Mouse (Mus musculus) E14TG2a.4 (cell line): ENCODE measurements at regions not wholly inside any gene's neighbourhood (a gene's known extent, or its start where the extent isn't known, plus 50 kb on each side); places are given as distances from the start of the nearest gene placed in this dataset.

Source experiments
- H3K27me3 ChIP-seq: 2 replicates; pipeline ENCODE4 v1.6.1; 2014; ENCODE audit warnings: low read length, control low read depth; ENCODE audit not compliant: insufficient read depth
- H3K36me3 ChIP-seq: 2 replicates; pipeline ENCODE4 v1.6.1; 2014; ENCODE audit warnings: low read length, control low read depth; ENCODE audit not compliant: insufficient read depth
- H3K4me1 ChIP-seq: replicated peaks from 2 replicates; pipeline ENCODE4 v1.6.1; 2014; ENCODE audit warnings: low read depth, low read length, control low read depth
- H3K4me3 ChIP-seq: replicated peaks from 2 replicates; pipeline ENCODE4 v1.5.1; 2014; ENCODE audit warnings: mild to moderate bottlenecking, low read length
- H3K9me3 ChIP-seq: 2 replicates; pipeline ENCODE4 v1.6.1; 2014; ENCODE audit warnings: low read length, control low read depth
- CTCF ChIP-seq: conservative IDR thresholded peaks from 2 replicates; pipeline ENCODE4 v1.5.1; 2014; ENCODE audit warnings: low read length
- NANOG ChIP-seq: IDR thresholded peaks from 2 replicates; pipeline ENCODE4 v1.6.1; 2014; ENCODE audit warnings: borderline replicate concordance, low read length, mixed read lengths
- POU5F1 ChIP-seq: IDR thresholded peaks from 2 replicates; pipeline ENCODE4 v1.6.1; 2014; ENCODE audit warnings: low read length, borderline replicate concordance

DNA sequence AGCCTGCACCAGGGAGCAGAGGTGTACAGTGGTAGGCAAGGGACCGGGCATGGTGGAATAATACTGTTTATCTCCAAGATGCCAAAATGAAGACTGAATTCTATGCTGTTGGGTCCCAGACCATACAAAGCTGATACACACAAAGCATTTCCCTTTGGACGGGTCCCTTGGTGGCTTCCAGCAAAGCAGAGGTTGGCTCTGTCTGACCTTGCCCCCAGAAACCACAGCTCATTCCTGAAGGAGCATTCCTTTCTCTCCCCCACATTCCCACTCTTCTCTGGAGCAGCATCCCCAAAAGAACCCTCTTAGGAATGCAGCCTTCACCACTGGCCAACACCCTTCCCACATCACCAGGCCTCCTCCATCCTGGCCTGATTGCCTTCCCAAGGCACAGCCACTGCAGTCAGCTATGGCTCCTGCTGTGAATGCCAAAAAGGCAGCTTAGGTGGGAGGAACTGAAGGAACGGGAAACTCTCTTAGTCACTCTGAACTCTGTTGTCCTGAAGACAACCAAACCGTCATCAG is 212.4 kb upstream of the Dio3 start:
- Histone ChIP-seq H3K4me3 (no peak overlapping the region), H3K4me1 (peaks cover 3% of the 10 kb centered on the region; the same call in 1 of the 2 replicates), H3K9me3 (peaks cover 10% of the 10 kb centered on the region), H3K36me3 (no peaks in the 10 kb centered on the region), H3K27me3 (no peaks in the 10 kb centered on the region)
- no peak for TF ChIP-seq POU5F1
- no peak for TF ChIP-seq NANOG
- no peak for TF ChIP-seq CTCF

- no peaks in the 10 kb centered on the region for H3K27me3 ChIP-seq
- no peaks in the 10 kb centered on the region for H3K36me3 ChIP-seq
- TF ChIP-seq NANOG (no peak), POU5F1 (no peak), CTCF (no peak)
- peaks cover 10% of the 10 kb centered on the region for H3K9me3 ChIP-seq
- peaks cover 3% of the 10 kb centered on the region; the same call in 1 of the 2 replicates for H3K4me1 ChIP-seq
- no peak overlapping the region for H3K4me3 ChIP-seq
Measured at GRCm38 (mm10) chr12:110070506-110070905, 208.4 kb upstream of the Dio3 start.

- H3K9me3 ChIP-seq = peaks cover 10% of the 10 kb centered on the region
- no peaks in the 10 kb centered on the region for H3K27me3 ChIP-seq
- H3K4me3 ChIP-seq = no peak overlapping the region
- no peaks in the 10 kb centered on the region for H3K36me3 ChIP-seq
- no peak for TF ChIP-seq POU5F1
- no peak for TF ChIP-seq NANOG
- TF ChIP-seq CTCF = no peak
- H3K4me1 ChIP-seq = no peaks in the 10 kb centered on the region
Measured at GRCm38 (mm10) chr12:110071823-110072222, 207.0 kb upstream of the Dio3 start.

GRCm38 (mm10) chr12:110074921-110075320 is 203.9 kb upstream of the Dio3 start:
- H3K36me3 ChIP-seq = no peaks in the 10 kb centered on the region
- no peaks in the 10 kb centered on the region for H3K4me1 ChIP-seq
- TF ChIP-seq POU5F1 = no peak
- TF ChIP-seq NANOG = no peak
- no peak for TF ChIP-seq CTCF
- no peaks in the 10 kb centered on the region; the same call in 1 of the 2 replicates for H3K27me3 ChIP-seq
- H3K9me3 ChIP-seq = no peaks in the 10 kb centered on the region
- H3K4me3 ChIP-seq = no peak overlapping the region

GRCm38 (mm10) chr12:110077211-110077884 is 201.5 kb upstream of the Dio3 start:
- H3K4me1 ChIP-seq = no peaks in the 10 kb centered on the region

DNA sequence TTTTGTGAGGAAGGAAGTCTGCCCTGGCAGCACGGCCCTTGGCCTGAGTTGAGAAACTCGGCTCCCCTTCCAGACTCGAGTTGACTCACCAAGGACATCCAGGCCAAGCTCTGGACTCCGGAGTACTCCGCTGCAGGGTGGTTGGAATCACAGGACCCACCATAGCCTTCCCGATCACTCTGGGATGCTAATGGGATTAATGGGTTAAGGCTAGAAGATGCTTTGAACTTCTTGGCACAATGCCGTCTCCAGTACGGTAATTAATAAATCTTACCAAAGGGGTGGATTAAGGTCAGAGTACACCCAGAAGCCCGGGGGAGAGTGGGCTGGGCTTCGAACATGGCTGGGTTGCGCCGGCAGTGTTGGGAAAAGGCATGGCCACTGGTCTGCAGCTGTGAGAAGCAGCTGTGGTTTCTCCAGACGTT is 200.8 kb upstream of the Dio3 start:
- H3K4me1 ChIP-seq = 0 out of 2 replicates have a peak, but pooled peaks cover 2% of the 10 kb centered on the region
- H3K36me3 ChIP-seq = no peaks in the 10 kb centered on the region
- no peak overlapping the region for H3K4me3 ChIP-seq
- TF ChIP-seq CTCF (no peak), NANOG (no peak), POU5F1 (no peak)
- peaks cover 1% of the 10 kb centered on the region; the same call in 1 of the 2 replicates for H3K27me3 ChIP-seq
- no peaks in the 10 kb centered on the region for H3K9me3 ChIP-seq

More at GRCm38 (mm10) chr12:110077211-110077884, 201.5 kb upstream of the Dio3 start:
- Histone ChIP-seq H3K27me3 (no peaks in the 10 kb centered on the region; the same call in 1 of the 2 replicates), H3K36me3 (no peaks in the 10 kb centered on the region), H3K9me3 (no peaks in the 10 kb centered on the region), H3K4me3 (no peak overlapping the region)
- TF ChIP-seq NANOG = no peak
- TF ChIP-seq CTCF = no peak
- TF ChIP-seq POU5F1 = no peak

DNA sequence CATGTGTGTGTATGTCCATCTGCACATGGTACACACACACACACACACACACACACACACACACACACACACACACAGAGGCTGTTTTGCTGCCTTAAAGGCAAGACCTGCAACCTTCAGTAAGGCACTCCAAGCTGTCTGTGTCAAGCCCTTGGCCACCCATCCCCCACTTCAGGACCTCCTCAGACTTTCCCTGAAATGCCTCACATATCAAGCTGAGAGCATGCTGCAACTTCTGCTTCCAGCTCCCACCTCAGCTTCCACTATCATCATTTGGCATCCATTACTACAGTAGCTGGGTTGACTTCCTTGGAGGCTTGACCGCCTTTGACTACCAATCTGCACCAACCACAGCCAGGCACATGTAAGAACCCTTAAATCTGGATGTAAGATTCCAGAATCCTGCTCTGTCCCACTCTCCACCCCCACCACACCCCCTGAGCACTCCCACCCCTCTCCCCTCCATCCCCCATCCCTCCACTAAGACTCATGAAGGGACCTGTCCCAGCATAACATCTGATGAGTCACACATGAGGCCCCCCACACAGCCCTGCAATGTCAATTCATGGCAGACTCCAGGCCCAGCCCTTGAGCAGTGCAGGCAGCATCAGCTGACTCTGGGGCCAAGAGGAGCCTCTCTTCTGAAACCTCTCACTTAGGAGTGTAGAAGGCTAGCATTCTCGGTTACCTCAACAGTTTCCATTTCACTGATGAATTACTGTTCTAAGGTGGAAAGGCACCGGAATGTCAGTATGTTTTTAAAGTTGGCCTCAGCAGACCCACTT is 196.8 kb upstream of the Dio3 start:
- Histone ChIP-seq H3K9me3 (no peaks in the 10 kb centered on the region), H3K36me3 (no peaks in the 10 kb centered on the region), H3K4me3 (no peak overlapping the region), H3K4me1 (0 out of 2 replicates have a peak, but pooled peaks cover 4% of the 10 kb centered on the region), H3K27me3 (peaks cover 17% of the 10 kb centered on the region; the same call in 1 of the 2 replicates)
- TF ChIP-seq POU5F1 (no peak), NANOG (no peak), CTCF (no peak)

DNA sequence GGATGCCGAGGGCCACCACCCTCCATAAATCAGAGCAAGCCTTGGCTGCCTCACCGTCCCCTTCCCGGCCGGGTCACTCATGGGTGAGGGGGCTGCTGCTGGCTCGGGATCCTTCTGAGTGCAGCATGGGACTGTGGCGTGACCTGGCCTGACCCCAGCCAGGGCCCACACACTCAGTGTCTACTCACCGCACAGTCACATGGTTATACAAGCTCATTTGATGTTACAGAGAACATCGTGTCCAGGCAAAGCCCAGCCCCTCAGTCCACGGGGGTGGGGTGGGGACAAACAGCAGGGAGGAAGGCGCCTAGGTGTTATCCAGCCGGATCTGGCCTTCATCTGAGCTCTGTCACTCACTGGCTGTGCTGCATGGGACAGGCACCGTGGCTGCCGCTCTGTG is 195.9 kb upstream of the Dio3 start:
- Histone ChIP-seq H3K36me3 (no peaks in the 10 kb centered on the region), H3K9me3 (no peaks in the 10 kb centered on the region), H3K4me1 (0 out of 2 replicates have a peak, but pooled peaks cover 4% of the 10 kb centered on the region), H3K4me3 (no peak overlapping the region), H3K27me3 (peaks cover 17% of the 10 kb centered on the region; the same call in 1 of the 2 replicates)
- TF ChIP-seq POU5F1 = no peak
- TF ChIP-seq NANOG = no peak
- no peak for TF ChIP-seq CTCF
